Mouse (Mus musculus): ENCODE results near the gene Vwa3a.

Gene Vwa3a

DNA sequence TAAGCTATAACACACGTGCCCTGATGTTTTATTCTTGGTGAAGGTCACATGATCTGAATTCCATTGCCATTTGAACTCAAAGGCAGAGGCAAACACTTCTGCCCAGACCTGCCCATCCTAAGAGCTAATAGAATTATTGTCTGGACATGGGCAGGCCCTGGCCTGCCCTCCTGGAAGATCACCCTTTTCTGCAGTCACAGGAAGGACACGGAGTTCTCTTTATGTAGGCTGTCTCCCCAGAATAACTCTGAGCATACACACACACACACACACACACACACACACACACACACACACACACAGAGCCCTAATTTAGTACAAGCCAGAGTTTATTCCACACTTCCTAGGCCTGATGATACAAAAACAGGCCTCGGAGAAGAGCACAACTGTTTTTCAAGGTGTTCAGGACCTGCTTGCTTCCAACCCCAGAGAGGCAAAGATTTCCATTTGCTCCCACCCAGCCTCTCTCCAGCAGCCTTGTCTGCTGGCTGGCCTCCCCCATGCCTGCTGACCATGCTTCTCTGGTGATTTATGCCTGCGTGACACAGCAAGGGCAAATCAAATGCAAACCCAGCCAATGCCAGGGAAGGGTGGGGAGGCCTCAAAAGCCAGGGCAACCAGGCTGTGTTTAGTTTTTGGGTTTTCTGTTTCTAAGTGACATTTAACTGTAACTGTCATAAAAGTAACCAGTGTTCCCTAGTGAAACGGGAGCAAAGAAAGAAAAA, 99.5 kb downstream of the Vwa3a start:
- no peak for DNase-seq

DNA sequence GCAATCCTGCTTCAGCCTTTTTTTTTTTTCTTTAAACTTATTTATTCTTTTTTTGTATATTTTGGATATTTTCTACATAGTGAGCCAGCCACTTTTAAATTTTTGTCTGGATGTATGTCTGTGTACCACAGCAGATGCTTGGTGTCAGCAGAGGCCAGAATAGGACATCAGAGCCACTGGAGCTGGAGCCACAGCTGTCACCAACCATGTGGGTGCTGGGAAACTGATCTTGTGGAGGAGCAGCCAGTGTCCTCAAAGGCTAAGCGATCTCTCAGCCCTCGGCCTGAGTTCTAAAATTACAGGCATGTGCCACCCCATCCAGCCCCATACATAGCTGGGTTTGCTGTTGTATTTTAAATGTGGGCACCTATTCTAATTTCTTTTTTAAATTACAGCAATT, 100.7 kb downstream of the Vwa3a start:
- DNase-seq, result no peak

DNA sequence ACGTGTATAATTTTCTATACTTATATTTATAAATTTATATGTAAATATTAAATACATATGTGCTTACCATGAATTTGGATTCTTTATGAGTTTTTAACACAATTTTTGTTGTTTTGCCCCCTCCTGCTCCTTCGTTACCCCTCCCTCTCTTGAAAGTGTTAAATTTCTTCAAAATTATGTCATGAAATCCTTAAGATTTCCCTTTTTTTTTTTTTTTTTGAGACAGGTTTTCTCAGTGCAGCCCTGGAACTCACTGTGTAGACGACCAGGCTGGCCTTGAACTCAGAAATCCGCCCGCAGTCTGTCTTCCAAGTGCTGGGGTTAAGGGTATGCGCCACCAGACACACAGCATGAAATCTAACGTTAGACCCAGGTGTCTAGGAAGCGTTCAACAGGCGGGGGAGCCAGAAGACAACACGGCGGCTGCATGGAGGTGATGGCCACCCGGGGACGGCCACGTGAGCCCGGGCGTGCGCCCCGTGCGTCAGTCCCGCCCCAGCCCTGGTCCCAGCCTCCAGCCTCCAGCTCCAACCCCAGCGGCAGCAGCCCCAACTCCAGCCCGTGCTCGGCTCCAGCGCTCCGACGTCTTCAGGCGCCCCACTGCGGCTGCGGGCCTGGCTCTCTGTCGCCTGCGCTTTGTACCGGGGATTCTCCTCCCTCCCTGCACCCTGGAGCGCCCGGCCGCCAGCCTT, 103.4 kb downstream of the Vwa3a start, which contains the start of gene Eef2k:
Eef2k (plus strand) TSS at position 487 of the 692 bp plus-strand sequence.
- peak; percentile 75 to 77 for DNase-seq

DNA sequence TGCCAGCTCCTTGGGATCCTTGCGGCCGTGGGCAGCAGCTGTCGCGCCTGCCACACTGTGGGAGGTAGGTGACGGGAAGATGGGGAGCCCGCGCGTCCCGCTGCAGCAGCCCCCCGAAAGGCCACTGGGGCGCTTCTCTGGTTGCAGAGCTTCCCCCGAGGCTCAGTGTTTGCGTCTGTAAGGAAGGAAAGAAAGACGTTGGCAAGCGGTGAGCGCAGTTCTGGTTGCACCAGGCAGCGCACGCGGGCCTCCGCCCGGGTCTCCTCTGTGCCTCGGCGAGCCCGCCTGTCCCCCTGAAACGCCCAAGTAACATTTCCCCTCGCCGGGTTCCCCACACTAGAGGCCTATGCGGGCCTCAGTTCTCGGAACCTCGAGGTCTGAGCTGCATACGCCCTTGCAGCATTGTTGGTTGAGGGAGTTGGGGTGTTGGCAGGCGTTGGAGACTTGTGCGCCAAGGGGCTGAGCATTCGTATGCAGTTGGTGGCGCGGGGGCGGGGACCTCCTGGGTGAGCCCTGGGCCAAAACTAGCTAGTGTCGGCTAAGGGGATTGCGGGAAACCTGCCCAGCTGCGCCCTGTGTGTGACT, 104.0 kb downstream of the Vwa3a start:
- DNase-seq, result peak; percentile 41 to 62

GRCm38 (mm10) chr7:120843852-120844435, 104.8 kb downstream of the Vwa3a start:
- DNase-seq, result no peak

DNA sequence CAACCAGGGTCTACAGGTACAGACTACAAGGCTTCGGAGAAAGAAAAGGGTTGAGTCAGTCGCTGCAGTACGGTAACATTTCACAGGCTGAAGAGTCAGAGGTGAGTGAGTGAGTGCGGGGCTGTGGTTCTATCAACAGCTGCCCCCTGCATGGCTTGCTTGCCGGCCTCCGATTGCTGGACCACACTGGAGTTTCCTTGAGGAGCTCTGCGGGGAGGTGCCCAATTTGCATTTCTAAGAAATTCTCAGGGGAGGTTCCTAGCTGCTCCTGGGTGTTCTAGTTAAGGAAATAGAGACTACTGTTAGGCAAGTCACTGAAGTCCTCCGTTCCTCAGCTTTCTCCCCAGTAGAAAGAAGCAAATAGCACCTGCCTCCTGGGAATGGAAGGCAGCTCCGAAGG, 105.6 kb downstream of the Vwa3a start:
- no peak for DNase-seq

GRCm38 (mm10) chr7:120848831-120849512, 109.9 kb downstream of the Vwa3a start:
- DNase-seq, result no peak

DNA sequence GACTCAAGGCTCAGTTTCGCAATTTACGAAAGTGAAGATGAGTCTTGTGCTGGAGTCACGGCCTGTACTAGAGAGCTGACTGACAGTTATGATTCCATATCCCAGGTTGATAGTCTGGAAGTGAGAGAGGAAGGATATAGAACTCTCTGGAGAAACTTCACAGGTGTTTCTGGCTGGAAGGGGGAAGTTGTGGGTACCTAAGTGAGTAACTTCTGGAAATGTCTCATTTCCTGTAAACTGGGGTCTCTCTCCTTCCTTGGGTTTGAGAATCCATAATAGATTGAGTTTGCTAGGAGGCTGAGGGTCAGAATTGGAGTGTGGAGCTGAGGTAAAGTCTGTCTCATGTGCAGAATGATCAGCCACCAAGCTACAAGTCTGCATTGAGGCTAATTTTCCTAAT, 111.0 kb downstream of the Vwa3a start:
- no peak for DNase-seq

Measured in spleen, adult 18-20 months (tissue).